Mouse (Mus musculus) heart, postnatal 0 days (tissue): ENCODE data around the gene Pdss2. TPM values are rescaled to one million over a fixed set of nuclear protein-coding genes. Genes with fewer than 3 reads are reported as not detected.

Source experiments
- ATAC-seq: fragments of 200-750 bp; cut with Nextera tagmentation; 2 replicates; pipeline ENCODE4 v1.8.0; 2017; ENCODE audit warnings: low read depth, moderate number of reproducible peaks, moderate library complexity; ENCODE audit not compliant: insufficient read depth
- DNase-seq: peaks from one replicate; pipeline ENCODE4 v3.0.0-alpha.2; 2016; ENCODE audit warnings: low spot score
- H3K27ac ChIP-seq: fragments of 300-500 bp; sonication (generic); 2 replicates; pipeline ENCODE4 v1.5.1; 2014; ENCODE audit warnings: low read depth, mild to moderate bottlenecking
- H3K27me3 ChIP-seq: fragments of 300-500 bp; sonication (generic); 2 replicates; pipeline ENCODE4 v1.6.1; 2014; ENCODE audit warnings: low read length, mixed read lengths; ENCODE audit not compliant: control insufficient read depth, insufficient read depth
- H3K36me3 ChIP-seq: fragments of 300-500 bp; sonication (generic); replicated peaks from 2 replicates; pipeline ENCODE4 v1.6.1; 2014; ENCODE audit warnings: low read length, mixed read lengths; ENCODE audit not compliant: control insufficient read depth, insufficient read depth
- H3K4me1 ChIP-seq: fragments of 300-500 bp; sonication (generic); 2 replicates; pipeline ENCODE4 v1.6.1; 2014; ENCODE audit warnings: antibody characterized with exemption; ENCODE audit not compliant: control insufficient read depth, insufficient read depth
- H3K4me2 ChIP-seq: fragments of 300-500 bp; sonication (generic); 2 replicates; pipeline ENCODE4 v1.6.1; 2014; ENCODE audit warnings: low read depth, mild to moderate bottlenecking, low read length, moderate library complexity
- H3K4me3 ChIP-seq: fragments of 300-500 bp; sonication (generic); 2 replicates; pipeline ENCODE4 v1.5.1; 2014; ENCODE audit warnings: low read depth, low read length
- H3K9ac ChIP-seq: fragments of 300-500 bp; sonication (generic); replicated peaks from 2 replicates; pipeline ENCODE4 v1.6.1; 2014; ENCODE audit warnings: low read depth, low read length, mixed read lengths
- H3K9me3 ChIP-seq: fragments of 300-500 bp; sonication (generic); replicated peaks from 2 replicates; pipeline ENCODE4 v1.6.1; 2016; ENCODE audit warnings: low read length; ENCODE audit not compliant: control insufficient read depth
- CTCF ChIP-seq: IDR thresholded peaks from 2 replicates; pipeline ENCODE4 v1.5.1; 2016; ENCODE audit warnings: antibody characterized with exemption, control low read depth, low read depth
- EP300 ChIP-seq: IDR thresholded peaks from 2 replicates; pipeline ENCODE4 v1.6.1; 2016; ENCODE audit warnings: antibody characterized with exemption, low read depth
- WGBS: fragments of 180-500 bp; shearing (Covaris S2); extraction: QIAGEN DNeasy Blood & Tissue Kit; methylation state at CpG from one replicate; pipeline ENCODE4 v1.1.7; 2014; 5-methylcytosine and 5-hydroxymethylcytosine counted together
- polyA plus RNA-seq: library from polyadenylated mRNA; unstranded; fragments of >200 nt; fragmentation: Nextera tagmentation; extraction: Ambion mirVana; gene quantifications from 2 replicates; pipeline ENCODE4 v1.2.1, GENCODE M21; 2015
- total RNA-seq: library from RNA; depleted of rRNA; stranded (reverse); fragments of >200 nt; gene quantifications from 2 replicates; pipeline ENCODE4 v1.2.3, GENCODE M21; 2014; ENCODE audit warnings: low replicate concordance

The Pdss2 gene
- total and polyA plus RNA-seq, 2 experiments from 2014 or later: 14.7 to 28.9 TPM

GRCm38 (mm10) chr10:43312658-43313417 lies 91.6 kb downstream of the Pdss2 start:
- Histone ChIP-seq H3K4me3 (no peak overlapping the region), H3K4me2 (no peak overlapping the region), H3K36me3 (no peaks in the 10 kb centered on the region), H3K4me1 (peaks cover 18% of the 10 kb centered on the region), H3K9ac (no peak overlapping the region), H3K9me3 (no peaks in the 10 kb centered on the region), H3K27ac (no peak overlapping the region), H3K27me3 (no peaks in the 10 kb centered on the region)
- no peak for ATAC-seq
- no peak for DNase-seq
- 42% methylated on average over 7 of the region's 7 CpGs for WGBS
- TF ChIP-seq EP300 (no peak), CTCF (no peak)

DNA sequence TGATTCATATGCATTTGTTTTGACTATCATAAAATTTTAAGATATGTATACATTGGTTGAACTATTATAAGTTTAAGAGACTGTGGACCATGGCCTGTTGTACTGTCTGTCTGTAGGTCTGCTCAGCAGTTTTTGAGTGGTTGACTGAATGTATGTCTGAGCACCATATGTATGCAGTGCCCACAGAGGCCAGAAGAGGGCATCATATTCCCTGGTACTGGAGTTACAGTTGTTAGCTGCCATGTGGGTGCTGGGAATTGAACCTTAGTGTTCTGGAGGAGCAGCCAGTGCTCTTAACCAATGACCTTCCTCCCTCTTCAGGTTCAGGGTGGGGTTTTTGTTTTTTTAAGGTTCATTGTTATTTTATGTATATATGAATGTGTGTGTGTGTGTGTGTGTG lies 93.9 kb downstream of the Pdss2 start:
- no peaks in the 10 kb centered on the region for H3K9me3 ChIP-seq
- no peak overlapping the region for H3K27ac ChIP-seq
- TF ChIP-seq EP300: no peak
- TF ChIP-seq CTCF: no peak
- H3K27me3 ChIP-seq: no peaks in the 10 kb centered on the region
- H3K4me2 ChIP-seq: no peak overlapping the region
- DNase-seq: no peak
- no peak for ATAC-seq
- H3K9ac ChIP-seq: no peak overlapping the region
- H3K4me3 ChIP-seq: no peak overlapping the region
- no peaks in the 10 kb centered on the region for H3K36me3 ChIP-seq
- H3K4me1 ChIP-seq: peaks cover 18% of the 10 kb centered on the region

GRCm38 (mm10) chr10:43317327-43317951 lies 96.2 kb downstream of the Pdss2 start:
- Histone ChIP-seq H3K9me3 (no peaks in the 10 kb centered on the region), H3K4me1 (peaks cover 14% of the 10 kb centered on the region; the same call in 1 of the 2 replicates), H3K4me2 (no peak overlapping the region), H3K36me3 (no peaks in the 10 kb centered on the region), H3K27me3 (no peaks in the 10 kb centered on the region), H3K4me3 (no peak overlapping the region), H3K9ac (no peak overlapping the region), H3K27ac (no peak overlapping the region)
- ATAC-seq: no peak
- WGBS: 87% methylated on average over 9 of the region's 9 CpGs
- no peak for DNase-seq
- TF ChIP-seq CTCF (no peak), EP300 (no peak)

DNA sequence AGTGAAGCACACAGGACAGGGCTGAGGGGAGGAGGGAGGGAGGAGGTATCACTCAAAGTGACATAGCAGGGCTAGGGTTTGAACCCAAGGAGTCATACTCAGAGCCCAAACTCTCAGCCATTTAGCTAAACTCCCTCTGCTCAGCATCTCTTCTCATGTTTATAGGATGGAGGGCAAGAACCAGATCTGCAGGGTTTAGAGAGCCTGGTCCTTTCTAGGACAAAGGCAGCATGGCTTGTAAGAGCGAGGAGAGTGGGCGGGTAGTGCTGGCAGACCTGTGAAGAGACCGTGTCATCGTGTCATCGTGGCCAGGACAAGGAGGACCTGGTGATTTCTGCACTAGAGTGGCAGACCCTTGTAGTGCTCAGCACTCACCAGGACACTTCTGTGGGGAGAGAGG lies 99.7 kb downstream of the Pdss2 start:
- TF ChIP-seq CTCF: no peak
- no peak for TF ChIP-seq EP300
- ATAC-seq (peak; percentile 55; the same call in 1 of the 2 replicates), DNase-seq (peak; percentile 28)
- Histone ChIP-seq H3K27ac (no peak overlapping the region), H3K4me3 (no peak overlapping the region), H3K4me1 (peaks cover 21% of the 10 kb centered on the region), H3K9ac (no peak overlapping the region), H3K9me3 (no peaks in the 10 kb centered on the region), H3K4me2 (no peak overlapping the region), H3K36me3 (no peaks in the 10 kb centered on the region), H3K27me3 (no peaks in the 10 kb centered on the region)
- WGBS: 54% methylated on average over 5 of the region's 5 CpGs

DNA sequence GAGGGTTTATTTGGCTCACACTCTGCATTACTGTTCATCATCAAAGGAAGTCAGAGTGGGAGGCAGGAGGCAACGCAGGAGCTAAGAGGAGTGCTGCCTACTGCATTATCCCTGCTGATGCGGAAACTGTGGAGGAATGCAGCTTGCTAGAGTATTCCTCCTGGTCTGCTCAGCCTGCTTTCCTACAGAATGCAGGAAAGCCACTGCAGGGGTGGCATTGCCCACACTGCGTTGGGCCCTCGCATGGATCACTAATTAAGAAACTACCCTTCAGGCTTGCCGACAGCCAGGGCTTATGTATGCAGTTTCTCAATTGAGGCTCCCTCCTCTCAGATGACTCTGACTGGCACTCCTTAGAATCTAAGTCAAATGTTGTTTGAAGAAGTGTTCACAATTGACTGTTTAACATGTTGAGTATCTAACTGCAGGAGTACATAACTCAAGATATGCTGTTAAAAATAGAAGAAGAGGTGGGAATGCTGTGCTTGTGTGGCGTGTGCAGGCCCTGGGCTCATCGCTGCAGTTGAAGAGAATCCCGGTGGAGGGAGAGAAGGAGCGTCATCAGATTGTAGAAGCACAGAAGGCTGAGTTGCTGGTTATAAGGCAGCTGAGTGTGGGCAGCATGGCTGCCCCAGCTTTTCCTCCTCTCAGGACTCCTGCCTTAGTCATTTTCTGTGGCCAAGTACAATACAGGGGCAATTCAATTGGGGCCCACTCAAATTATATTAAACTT lies 101.3 kb downstream of the Pdss2 start:
- H3K4me1 ChIP-seq: peaks cover 21% of the 10 kb centered on the region
- H3K36me3 ChIP-seq: no peaks in the 10 kb centered on the region
- TF ChIP-seq EP300: no peak
- H3K4me2 ChIP-seq: no peak overlapping the region
- ATAC-seq: peak; percentile 76; the same call in 1 of the 2 replicates
- H3K9me3 ChIP-seq: no peaks in the 10 kb centered on the region
- H3K9ac ChIP-seq: no peak overlapping the region
- peak; percentile 58 for DNase-seq
- peak overlapping the region; percentile 36; the same call in 1 of the 2 replicates for H3K27ac ChIP-seq
- no peaks in the 10 kb centered on the region for H3K27me3 ChIP-seq
- no peak overlapping the region for H3K4me3 ChIP-seq
- WGBS: 41% methylated on average over 9 of the region's 9 CpGs
